Mouse (Mus musculus) left cerebral cortex, postnatal 25 days (tissue): ENCODE measurements around the gene 1700017B05Rik. TPM values are rescaled to one million over a fixed set of nuclear protein-coding genes. Genes with fewer than 3 reads are reported as not detected.

Source experiments
- DNase-seq, 2 experiments: peaks; one replicate each; pipeline ENCODE4 v3.0.0; 2022; ENCODE audit warnings: low spot score in 2 of 2, mixed read lengths in 1 of 2
- intact Hi-C: fragments of 180-260 bp; cut with DNase I; formaldehyde crosslinking; loops from one replicate; pipeline ENCODE4 v1.15.1; 2025
- total RNA-seq, 2 experiments: library from RNA; stranded (reverse); gene quantifications; 2 replicates each; pipeline ENCODE4 v1.2.3; 2021

The 1700017B05Rik gene
- total RNA-seq, 2 experiments from 2014 or later = 15.8 to 16.2 TPM

DNA sequence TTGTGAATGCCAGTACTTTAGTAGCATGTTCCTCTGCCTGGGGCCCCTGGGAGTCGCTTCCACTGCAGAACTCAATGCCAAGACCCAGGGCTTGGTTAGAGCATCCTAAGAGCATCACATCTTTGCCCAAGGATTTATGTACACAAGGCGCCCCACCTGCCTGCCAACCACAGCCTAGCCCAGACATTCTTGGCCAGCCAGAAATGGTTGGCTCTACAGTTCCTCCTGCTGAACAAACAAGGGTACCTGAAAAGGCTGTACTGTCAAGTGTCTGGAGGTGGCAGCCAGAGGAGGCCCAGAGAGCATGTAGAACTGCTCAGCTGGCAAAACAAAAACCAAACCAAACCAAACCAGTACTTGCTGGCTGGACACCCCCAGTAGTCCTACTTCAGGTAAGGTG, 11.3 kb downstream of the 1700017B05Rik start:
- intact Hi-C loops = no loop called here
- no peak for DNase-seq

DNA sequence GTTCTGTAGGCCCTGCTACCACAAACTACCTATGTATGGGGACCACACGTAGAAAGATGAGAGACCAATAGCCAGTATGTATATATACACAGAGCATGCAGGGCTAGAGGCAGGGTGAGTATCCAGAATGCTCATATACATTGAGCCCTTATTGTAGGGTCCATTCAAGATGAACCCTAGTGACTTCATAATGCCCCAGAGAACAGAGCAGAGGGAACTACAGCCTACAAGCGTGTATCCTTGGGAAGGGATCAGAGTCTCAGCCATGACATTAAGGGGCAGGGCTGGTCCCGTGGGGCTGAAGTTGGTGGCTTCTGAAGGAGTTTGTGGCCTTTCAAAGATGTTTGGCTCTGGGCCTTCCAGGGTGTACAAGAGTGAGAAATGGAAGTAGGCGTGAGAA, 12.4 kb downstream of the 1700017B05Rik start:
- intact Hi-C loops = no loop called here

DNA sequence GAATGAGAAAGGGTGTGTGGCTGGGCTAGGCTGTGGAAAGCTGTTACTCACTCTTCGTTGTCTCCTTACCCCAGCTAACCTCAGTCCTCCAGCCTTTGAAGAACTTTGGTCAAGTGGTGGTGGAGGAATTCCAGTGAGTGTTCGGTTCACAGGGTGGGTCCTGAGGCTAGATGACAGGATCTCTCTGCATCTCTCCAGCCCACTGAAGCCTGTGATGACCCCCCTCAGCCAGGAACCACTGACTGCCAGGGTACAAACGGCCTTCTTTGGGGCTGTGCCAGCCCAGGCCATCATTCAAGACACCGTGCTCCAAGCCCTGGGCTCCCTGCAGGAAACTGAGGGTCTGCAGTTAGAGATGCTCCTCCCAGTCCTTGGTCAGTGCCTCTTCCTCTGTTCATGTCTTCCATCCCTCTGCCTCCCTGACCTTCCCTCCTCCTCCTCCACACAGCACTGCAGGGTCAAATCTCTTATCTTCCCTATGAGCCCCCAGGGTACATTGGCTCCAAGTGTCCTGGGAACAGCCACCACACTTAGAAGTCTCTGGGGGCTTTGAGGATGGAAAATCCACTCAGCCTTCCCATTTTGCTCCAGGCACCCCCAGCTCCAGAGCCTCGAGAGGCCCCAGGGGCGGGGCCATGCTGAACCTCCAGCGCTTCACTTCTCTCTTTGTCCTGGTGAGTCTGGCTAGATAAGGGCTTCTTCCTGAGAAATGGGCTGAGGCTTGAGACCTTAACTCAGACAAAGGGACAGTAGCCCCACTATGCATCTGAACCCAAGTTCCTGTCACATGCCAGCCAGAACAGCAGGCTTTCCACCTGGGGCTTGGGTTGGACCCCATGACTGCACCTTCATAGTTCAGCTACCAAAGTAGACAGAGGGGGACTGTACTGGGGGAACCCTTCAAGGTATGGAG, 14.1 kb downstream of the 1700017B05Rik start:
- intact Hi-C loops = no loop called here
- no peak for DNase-seq

More for the DNA sequence above, 12.4 kb downstream of the 1700017B05Rik start:
- DNase-seq = no peak

DNA sequence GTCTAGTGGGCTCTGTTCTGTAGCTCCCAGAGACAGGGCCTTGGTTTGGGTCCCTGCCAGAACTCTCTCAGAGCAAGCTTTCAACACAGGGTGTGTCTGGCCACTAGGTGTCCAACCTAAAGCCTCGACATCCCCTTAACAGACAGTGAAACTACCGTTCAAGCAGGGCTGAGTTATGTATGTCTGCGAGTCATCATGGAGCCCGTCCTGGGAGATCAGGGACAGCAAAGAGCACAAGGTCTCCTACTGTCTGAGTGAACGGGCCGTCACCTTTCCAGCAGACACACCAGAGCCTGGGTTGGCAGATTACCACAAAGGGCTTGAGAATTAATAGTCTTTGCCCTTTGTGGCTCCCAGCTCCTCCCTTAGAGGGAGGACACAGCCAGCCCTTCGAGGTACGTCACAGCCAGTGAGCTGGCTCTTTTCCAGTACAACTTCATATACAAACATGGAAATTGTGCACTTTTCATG, 15.2 kb downstream of the 1700017B05Rik start:
- intact Hi-C loops = no loop called here
- DNase-seq = no peak

DNA sequence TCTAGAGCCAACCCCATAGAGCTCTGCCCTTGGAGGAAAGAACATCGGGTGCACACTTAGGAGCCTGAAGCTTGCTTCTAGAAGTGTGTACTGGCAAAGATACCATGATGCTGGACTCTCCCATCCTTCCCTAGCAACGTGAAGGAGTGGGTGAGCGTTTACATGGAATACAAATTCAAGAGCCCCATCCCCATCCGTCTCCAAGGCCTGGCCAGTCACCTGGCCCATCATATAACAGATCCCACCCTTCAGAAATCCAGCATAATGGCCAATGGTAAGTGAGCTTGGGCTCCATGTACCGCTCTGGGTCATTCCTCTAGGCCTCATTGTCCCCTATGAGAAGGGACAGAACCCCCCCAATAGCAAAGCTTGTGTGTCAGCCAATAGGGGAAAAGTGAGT, 15.9 kb downstream of the 1700017B05Rik start:
- DNase-seq = no peak
- intact Hi-C loops = no loop called here

DNA sequence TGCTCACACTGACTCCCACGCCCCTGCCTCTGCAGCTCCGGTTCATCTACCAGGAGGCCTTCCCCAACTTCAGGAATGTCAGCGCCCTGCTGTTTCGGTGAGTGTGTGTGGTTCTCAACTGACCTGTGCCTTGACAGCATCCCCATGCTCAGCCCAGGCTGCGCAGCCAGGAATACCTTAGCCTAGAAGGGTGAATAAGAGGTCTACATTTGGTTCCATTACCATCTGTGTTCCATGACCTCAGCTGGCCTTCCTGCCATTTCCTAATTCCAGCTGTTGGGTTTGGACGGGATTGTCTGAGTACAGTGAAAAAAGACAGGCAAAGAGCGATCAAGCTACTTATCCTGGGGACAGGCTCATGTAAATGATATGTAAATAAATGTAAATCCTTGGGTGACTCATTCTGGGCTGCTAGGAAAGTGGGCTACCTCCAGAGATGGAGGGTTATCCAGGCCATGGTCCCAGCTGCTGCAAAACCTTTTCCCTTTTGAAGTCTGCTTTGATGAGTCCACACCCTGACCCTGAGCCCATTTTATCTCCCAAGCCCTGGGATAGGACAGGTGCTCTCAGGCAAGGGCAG, 18.2 kb downstream of the 1700017B05Rik start:
- intact Hi-C loops = no loop called here
- DNase-seq = peak in 1 of 2 experiments; percentile 51

DNA sequence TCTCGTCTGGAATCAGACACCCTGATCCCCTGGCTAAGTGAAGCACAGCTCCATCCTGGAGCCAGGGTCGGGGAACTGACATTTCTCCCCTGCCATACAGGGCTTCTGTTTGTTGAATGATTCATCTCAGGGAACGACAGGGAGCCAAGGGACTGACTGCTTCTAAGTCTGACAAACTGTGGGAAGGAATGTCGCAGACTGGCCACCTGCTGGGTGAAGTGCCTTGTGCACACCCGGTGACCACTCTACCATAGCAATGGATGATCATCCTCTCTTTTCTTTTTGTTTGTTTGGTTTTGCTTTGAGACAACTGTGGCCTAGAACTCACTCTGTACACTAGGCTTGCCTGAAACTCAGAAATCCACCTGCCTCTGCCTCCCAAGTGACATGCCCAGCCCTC, 19.5 kb downstream of the 1700017B05Rik start:
- intact Hi-C loops = no loop called here
- no peak for DNase-seq

DNA sequence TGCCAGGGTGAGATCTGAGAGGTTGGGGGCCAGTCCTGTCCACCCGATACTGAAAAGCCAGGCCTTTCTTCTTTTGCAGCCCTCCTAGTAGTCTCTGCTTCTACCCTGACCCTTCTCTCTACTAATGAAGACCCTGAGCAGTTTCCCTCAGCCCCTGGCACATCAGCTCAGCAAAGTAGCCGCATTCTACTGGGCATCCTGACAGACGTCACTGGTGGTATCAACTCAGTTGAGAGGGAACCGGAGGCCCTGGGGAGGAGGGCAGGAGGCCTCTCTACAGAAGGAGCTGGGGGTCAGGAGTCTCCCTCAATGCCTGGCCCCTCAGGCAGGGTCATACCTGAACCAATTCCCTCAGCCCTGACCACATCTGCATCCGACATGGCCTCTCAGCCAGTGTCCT, 21.3 kb downstream of the 1700017B05Rik start:
- intact Hi-C loops = no loop called here
- no peak for DNase-seq

DNA sequence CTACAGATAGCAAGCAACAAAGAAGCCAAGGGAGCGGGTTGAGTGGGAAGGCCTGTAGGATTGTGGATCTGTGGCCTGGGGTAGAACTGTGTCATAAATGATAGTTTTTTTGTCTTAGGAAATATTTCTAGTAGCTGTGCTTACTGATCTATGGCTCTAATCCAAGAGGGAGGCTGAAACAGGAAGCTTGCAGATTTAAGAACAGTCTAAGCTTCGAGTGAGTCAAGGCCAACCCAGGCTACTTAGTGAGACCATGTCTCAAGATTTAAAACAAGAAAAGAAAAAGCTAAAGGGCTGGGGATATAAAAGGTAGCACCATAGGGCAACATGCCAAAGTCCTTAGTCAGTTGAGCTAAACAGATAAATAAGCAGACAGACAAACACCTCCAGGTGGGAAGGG, 24.2 kb downstream of the 1700017B05Rik start:
- intact Hi-C loops = no loop called here
- DNase-seq = no peak

DNA sequence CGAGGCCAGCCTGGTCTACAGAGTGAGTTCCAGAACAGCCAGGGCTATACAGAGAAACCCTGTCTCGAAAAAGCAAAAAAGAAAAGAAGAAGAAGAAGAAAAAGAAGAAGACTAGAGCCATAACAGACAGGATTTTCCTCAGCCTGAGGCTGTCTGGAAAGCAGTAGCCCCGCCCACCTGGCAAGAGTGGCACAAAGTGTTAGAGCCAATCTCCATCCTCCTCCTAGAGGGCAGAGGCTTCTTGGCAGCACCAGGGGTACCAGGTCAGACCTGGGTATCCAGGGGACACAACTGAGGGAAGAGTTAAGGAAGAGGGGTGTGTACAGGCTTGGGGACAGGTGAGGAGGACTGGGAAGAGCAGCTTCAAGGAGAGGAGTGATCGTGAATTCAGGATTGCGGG, 24.7 kb downstream of the 1700017B05Rik start:
- DNase-seq = no peak
- intact Hi-C loops = no loop called here

DNA sequence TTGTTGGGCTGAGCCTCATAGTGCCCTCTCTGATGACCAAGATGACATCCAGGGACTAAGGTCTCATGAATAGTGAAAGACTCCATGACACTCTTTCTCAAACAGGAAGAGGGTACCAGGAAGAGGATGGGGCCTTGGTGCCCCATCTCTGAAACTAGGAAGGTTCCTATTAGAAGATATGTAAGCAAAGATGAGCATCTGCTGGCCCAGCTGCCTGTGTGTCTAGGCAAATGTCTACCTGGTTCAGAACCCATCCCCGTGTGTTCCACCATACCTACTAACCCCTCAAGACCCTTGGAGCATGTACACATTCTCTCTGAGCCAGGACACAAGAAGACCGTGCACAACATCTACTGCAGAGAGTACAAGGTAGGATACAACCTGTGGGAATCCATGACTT, 26.2 kb downstream of the 1700017B05Rik start, which contains the start of gene Trcg1:
Trcg1 (plus strand) TSS at position 301 of the 400 bp plus-strand sequence.
- intact Hi-C loops = no loop called here
- DNase-seq = no peak

DNA sequence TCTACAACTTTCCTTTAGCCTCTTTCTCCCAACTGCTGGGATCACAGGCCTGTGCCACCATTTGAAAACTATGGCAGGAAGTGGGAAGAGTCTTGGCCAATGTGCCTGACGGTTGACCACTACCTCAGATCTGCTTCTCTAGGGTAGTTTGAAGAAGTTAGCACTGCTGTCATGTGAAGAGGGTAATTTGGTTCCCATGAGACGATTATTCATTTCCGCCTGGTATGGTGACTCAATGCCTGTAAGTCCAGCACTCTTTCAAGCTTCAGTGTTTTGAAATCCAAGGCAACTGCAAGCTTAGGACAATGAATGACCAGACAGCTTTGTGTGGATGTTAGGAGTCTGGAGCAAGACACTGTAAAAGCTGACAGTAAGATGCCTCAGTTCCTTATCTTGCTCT, 28.6 kb downstream of the 1700017B05Rik start:
- intact Hi-C loops = no loop called here
- no peak for DNase-seq

DNA sequence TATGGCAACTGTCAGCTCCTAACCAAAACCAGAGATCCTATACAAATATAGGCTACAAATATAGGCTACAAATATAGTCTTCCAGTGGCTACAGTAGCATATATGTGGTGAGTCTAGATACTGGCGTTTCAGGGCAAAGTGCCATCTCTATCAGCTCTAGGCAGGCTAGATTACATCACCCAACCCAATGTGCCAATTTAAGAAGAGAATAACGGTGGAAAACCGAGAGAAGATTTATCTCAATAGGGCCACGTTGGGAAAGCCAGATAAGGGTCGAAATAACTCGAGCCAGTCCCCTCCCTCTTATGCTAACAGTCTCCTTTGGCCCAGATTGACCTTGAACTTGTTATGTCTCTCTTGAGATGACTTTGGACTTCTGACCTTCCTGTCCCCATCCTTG, 29.3 kb downstream of the 1700017B05Rik start:
- intact Hi-C loops = no loop called here
- no peak for DNase-seq

DNA sequence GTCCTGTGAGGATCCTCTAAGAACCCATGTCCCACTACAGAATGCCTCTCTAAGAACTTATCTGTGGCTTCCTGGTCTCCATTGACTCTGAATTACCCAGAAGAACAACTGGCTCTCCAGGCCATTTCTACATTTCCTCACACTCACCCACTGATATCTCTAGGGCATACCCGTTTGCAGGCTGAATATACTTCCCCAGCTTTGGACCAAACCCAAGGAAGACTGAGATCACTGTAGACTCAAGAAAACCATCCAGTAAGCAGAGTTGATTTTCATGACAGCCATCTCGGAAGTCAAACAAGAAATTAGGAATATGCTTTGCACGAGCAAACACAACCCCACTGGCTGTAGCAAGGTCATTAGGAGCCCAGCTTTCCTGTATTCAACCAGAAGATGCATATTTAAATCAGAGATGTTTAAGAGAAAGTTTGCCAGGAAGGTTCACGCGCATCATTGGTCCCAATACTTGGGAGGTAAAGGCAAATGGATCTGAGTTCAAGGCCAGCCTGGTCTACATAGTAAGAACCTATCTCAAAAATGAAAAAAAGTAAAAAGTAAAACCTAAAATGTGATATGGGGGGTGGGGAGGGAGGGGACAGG, 30.0 kb downstream of the 1700017B05Rik start:
- no peak for DNase-seq
- intact Hi-C loops = no loop called here

DNA sequence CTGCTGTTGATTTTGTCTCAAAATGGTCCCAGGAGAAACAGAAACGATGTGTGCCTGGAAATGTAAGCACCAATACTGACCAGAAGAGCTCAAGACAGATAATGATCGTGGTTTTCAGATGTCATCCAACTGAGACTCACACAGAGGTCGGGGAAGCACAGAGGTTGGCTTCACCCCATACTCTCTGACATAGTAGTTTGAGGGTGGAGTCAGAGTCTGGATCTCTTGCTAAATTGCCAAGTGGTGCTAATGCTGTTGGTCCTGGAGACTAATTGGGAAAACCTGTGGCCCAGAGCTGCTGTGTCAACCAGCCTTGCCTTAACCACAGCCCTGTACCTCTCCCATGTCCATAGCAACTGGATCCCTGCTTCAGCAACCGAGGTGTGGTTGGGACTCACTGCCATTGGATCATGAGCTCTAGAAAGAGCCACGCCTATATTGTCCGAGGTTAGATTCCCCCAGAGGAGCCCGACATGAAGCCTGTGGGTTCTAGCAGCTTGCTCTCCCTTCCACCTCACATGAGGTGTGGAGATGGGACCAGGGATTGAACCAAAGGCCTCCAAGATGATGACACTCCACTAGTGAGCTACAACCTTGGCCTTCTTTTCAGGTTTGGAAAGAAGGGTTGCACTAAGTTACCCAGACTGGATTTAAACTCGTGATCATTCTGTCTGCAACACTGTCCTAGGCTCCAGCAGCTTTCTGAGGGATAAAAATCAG, 30.7 kb downstream of the 1700017B05Rik start:
- DNase-seq = no peak
- intact Hi-C loops = no loop called here

DNA sequence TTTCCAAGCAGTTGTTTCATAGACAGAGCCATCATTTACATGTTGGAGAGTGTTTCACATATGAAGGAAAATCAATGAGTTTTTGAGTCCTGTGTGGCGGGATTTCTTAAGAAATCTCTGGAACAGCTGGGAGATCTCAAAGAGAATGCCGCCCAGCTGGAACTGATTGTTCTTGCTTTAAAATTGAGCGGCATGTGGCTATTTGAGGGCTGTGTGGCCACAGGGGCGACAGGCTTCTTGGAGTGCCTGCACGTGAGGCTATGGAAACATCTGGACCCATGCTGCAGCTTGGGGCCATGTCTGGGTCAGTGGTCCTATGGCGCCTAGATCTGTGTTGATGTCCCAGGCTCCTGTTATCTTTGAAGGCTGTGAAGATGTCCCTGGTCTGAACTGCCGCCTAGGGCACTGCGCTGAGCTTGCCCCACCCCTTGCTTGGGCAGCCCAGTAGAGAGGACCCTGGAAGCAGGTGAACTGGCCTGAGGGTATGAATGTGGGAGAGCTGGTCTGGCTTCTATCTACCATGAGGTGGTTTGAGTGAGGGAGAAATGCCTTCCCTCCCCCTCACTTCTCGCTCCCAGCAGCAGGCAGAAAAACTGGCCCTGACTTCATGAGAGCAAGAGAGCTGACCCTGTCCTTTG, 32.1 kb downstream of the 1700017B05Rik start:
- no peak for DNase-seq
- intact Hi-C loops = no loop called here

DNA sequence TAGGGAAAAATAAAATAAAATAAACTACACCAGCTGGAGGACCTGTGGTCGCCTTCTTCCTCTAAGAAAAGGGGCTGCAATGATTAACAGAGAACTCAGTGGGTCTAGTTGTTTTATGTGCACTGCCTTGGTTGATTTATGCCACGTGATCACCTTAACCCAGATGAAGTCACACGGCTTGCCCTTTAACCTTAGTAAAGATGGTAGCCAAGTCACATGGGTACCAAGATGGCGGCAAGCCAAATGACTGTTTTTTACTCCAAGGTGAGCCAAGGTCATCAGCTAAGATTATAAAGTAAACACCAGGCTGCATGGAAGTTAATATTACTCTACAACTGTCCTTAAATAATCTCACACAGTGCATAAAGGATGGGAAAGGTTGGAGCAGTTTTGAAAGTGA, 32.7 kb downstream of the 1700017B05Rik start:
- DNase-seq = no peak
- intact Hi-C loops = no loop called here

DNA sequence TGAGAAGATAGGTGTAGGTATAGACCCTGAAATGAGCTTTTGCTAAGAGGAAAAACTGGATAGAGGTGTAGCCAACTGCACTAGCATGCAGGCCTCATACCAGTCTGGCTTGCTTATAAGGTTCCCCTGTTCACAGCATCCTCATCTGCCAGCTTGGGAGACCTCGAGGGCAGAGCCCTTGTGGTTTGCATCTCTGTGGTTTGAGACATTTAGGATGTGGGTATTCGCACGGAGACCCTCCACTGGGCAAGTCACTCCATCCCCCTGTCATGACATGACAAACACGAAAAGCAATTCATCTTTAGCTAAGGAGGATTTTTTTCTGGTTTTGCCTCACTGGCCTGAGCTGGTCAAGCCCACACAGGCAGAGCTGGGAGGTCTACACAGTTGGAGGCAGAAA, 34.2 kb downstream of the 1700017B05Rik start:
- intact Hi-C loops = no loop called here
- DNase-seq = no peak

DNA sequence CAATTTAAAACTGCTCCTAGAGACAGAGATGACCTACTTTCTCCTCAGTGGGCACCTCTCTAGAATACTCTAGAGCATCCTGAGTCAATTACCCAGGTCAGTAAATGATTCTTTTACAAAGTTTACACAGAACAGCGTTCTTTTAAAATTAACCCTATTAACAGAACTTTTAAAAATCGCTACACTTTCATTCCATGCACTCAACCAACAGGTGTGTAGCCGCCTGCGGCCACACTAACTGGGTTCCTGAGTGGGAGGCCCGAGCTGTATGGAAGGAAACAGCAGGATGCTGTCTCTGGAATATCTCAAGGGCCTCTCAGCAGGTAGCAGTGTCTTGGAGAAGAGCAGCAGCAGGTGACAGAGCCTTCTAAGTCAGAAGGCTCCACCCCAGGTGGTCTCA, 35.2 kb downstream of the 1700017B05Rik start:
- intact Hi-C loops = no loop called here
- no peak for DNase-seq
